Mouse (Mus musculus) gastrocnemius, postnatal 25 days (tissue): ENCODE measurements around the gene Derl2. TPM values are rescaled to one million over a fixed set of nuclear protein-coding genes. Genes with fewer than 3 reads are reported as not detected.

Source experiments
- DNase-seq: peaks from one replicate; pipeline ENCODE4 v3.0.0; 2022
- long read RNA-seq, 2 experiments: library from polyadenylated mRNA; stranded (forward); transcript quantifications; one replicate each; pipeline ENCODE4 v2.0.0; 2021
- total RNA-seq, 2 experiments: library from RNA; stranded (reverse); gene quantifications; 1 replicate in 1 of 2; 2 replicates in 1 of 2; pipeline ENCODE4 v1.2.3; 2021

The Derl2 gene
- total RNA-seq = 10 to 100 TPM; 12.5 to 12.7 TPM
- long read RNA-seq, experiment 1, transcript Derl2-206 (7 exons, 3,666 nt) = major isoform, 28 of 54 reads
- long read RNA-seq, experiment 1, partial matches to known transcripts = 0 of 54 reads
- long read RNA-seq, experiment 1, other reads (novel, unspliced or antisense) = 24 of 54 reads
- long read RNA-seq, experiment 2, transcript Derl2-206 (7 exons, 3,666 nt) = major isoform, 34 of 55 reads
- long read RNA-seq, experiment 2, partial matches to known transcripts = 1 of 55 reads
- long read RNA-seq, experiment 2, other reads (novel, unspliced or antisense) = 20 of 55 reads

DNA sequence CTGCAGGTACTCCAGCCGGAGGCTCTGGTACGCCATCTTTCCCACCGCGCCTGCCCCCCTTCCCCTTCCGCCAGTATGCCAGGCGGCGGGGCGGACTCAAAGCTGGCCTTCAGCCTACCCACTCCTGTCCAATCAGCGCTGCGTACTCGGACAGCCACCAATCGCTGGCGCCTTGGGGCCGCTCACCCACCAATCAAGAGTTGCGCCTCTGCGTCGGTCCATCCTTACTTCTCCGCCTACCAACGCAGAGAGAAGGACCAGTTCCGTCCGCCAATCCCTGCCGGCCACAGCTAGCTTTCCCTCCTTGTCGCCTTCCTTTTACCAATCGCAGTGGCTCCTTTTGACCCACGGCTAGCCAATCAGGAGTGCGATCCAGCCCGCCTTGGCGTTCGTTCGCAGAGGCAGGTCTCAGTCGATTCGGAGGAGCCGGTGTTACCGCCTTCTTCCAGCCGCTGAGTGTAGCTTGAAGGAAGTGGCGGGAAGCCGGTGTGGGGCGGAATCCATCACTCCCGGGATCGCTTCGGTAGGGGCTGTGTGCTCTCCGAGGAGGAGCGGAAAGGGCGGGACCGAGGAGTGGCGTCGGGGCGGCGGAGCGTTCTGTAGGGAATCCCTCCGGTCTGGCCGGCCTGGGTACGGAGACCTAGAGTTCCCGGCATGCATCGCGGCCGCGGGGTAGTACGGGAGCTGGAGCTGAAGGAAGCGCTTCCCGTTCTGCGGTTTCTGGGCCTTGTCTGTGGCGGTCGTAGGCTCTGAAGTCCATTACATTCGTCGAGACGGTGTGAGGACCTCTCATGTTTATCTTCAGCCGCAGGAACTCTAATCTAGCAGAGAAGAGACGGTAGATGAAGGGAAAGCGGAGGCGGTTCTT lies at the start of gene Derl2, which contains the start of gene Mis12:
Gene Derl2 (minus strand): TSS at position 641 of the 868 bp plus-strand sequence.
Gene Mis12 (plus strand): TSS at position 411 of the 868 bp plus-strand sequence.
- DNase-seq = peak; percentile 100

DNA sequence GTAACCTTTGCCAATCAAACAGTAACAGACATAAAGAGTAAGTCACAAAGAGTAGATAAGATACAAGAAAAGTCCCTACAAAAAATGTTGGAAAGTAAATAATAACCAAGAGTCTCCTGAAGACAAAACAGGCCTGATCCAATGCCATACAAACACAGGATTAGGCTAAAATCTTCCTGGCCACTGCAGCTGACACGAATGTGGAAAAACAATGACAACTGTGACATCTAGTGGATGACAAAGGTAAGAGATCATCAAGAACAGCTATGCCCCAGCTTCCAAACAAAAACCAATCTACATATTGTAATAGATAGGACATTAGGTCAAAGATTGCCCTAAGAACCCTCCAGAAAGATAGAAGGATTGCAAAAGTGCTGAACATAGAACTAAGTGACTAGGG lies 32.9 kb upstream of the Derl2 start:
- no peak for DNase-seq

DNA sequence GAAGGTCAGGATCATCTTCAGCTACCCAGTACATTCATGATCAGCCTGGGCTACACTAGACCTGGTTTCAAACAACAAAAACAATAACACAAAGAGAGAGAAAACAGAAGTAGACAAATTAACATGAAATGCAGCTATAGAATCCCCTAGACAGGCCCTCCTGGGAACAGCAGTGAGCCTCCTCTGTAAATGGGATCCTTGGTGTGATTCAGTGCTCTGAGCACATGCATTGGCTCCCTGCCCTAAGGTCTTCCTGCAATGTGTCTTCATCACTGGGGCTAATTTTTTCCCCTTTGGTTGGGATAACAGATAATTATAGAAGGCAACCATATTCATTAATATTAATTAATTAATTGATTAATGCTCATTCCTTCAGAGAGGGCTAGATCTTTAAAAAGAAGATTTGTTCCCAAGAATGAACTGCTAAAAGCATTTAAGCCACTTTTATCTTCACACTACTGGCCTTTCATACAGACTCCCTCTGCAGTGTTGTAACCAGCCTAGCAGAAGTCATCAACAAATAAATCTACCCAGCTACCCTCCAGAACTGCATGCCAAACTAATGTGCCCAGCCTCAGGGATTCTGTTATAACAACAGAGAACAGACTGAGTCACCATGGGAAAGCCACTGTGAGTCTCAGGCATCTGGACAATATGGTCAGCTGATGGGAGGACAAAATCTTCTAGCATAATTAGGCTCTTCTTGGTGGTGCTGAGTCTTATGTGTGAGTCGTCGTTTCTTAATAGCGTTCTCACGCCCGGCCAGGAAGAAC lies 20.1 kb upstream of the Derl2 start:
- no peak for DNase-seq

DNA sequence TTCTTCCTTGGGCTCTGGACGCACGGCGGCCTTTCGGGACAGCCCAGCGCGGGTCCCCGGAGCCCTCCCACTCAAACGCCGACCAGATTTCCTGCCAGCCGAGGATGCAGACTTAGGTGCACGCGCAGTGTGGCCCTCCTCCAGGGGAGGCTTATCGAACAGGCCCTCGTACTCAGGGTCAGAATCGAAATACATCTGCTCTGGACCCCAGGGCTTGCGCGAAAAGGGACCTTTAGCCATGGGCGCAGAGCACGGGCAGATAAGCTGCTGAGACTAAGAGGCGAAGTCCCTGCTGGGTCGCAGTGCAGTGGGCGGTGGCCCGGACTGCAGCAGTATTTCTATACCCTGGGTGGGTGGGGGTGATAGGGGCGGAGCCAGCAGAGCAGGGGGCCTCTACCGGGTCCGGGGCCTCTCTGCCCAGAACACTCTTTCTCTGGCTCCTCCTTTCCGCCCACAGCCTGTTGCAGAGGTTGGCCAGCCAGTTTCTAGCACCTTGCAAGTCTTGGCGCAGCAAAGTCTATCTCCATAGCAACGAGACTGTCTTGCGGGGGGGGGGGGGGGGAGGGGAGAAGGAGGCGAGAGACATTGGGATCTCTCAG lies 13.6 kb upstream of the Derl2 start, which contains the start of gene 6330403K07Rik:
Gene 6330403K07Rik (minus strand): TSS at position 351 of the 599 bp plus-strand sequence.
- peak; percentile 10 for DNase-seq

DNA sequence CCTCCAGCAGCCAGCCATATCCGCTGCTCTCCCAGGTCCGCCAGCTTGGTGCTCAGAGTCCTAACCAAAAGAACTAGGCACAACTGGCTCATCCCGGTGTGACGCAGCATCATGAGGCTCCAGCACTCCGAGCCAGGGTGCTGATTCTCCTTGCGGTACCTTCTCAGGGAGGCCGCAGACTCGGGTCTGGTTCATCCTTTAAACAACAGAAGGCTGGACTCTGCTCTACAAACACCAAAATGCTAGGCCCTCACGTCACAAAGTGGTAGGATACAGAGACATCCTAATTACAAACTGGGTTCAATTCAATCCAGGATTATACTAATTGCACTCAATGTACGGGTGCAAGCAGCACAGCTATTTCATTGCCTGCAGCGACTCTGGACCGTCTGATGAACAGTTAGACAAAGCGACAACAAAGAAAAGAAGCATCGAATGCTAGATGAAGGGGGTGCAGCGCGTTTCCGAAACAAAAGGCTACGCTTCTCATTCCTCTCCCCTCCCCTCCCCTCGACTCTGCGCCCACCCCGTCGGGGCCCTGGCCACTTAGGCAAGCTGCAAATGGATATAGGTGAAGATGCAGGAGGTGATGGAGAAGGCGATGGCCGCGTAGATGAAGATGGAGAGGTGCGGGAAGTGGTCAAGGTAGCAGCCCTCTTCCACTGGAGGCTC lies 13.0 kb upstream of the Derl2 start:
- DNase-seq = no peak

DNA sequence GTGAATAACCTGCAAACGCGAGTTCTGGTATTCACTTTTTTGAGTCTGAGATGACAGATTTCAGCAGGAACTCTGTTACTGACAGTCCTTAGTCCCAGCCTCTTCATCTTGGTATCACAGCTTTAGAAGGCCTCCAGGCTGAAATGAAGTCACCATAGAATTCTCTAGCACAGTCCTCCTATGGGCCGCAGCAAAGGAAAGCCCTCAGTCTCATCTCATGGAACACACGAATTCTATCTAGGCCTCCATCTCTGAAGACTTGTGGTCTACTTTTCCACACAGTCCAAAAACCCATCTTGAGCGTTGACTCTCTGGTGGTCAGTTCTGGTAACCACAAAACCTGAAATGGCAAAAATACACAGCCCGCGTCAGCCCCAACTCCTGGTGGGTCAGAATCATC lies 12.4 kb upstream of the Derl2 start:
- no peak for DNase-seq

DNA sequence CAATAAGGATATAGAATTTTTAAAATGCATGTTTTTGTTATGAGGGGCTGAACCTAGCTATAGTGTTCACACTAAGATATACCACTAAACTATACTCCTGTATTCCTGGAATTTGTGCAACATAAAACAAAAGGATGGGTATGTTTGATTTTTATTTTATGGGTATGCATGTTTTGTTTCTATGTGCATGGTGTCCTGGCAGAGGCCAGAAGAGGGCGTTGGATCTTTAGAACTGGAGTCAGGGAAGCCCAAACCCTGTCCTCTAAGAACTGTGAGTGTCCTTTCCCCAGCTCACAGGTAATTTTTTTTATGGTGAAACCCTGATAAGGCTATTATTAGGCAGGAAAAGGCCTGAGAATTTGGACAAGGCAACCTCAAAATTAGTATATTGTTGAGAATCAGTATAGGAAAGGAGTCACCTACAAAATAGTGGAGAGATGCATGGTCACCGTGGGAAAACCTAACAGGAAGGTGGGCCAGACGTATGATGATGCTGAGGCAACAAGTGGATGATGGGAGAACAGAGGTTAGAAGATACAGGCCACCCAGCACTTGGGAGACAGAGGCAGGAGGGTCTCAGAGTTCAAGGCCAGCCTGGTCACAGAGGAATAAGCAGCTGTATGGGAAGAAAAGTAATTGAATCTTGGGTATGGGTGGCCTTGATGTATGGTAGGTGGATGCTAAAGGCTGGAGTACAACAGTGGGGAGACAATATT lies 9.9 kb upstream of the Derl2 start:
- DNase-seq = no peak

DNA sequence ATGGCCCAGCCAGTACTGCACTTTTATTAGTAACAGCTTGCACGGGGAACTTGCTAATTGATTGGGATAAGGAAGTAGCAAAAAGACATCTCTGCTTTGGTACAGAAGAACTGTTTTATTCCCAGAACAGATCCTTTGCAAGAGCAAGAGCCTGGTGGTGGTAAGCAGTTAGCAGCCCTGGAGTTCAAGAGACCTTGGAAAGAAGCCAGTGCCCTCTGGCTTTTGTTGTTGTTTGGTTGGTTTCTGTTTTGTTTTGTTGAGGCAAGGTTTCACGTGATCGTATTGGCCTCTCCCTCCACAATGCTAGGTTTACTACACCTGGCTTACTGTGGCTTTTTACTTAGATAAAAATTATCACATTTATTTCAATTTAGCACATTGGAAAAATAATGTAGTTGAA lies 8.6 kb upstream of the Derl2 start:
- DNase-seq = no peak

DNA sequence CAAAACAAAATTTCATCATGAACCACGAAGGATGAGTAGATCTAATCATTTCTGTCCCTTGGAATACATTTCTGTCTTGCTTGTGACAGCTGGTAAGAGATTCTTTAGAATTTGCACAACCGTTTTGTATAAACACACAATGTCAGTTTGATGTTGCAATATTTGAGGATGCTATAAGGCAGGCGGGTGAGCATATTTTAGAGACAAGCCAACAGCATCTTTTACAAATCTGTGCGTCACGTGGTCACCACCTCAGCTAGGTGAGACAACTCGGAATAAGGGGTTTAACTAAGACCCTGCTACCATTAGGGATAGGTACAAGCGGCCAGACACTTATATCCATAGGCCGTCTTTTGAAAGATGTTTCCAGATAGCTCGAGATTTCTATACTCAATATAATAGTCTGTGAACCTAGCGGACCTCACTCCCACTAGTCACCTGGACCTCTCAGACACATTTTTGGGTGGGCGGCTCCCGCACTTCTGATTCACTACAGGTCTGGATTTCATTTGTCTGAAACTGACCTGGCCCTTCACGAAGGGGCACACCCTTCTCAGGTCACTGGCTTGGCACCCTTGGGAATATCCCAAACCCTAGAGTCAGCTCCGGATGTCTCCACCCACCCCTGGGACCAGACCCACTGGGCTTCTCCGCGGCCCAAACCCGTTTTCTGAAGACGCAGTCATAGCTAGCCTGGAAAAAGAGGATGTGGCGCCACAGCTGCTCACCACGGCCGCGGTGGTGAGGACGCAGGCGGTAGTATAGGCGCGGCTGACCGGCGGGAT lies 1.0 kb downstream of the Derl2 start:
- DNase-seq = no peak

DNA sequence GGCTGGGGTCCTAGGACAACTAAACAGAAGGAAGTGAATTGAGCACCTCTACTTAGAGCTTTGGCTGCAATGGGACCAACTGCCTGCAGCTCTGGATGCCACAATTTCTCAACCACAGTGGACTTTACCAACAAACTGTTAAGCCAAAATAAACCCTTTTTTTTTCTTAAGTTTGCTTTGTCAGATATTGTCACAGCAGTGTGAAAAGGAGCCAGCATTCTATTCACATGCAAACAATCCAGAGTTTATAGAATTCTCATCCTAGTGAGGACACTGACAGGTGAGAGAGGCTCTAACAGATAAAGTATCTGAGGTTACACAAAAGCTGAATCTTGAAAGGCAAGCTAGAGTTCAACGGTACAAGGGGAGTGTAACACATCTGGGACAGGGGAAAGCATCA lies 2.6 kb downstream of the Derl2 start:
- DNase-seq = no peak

DNA sequence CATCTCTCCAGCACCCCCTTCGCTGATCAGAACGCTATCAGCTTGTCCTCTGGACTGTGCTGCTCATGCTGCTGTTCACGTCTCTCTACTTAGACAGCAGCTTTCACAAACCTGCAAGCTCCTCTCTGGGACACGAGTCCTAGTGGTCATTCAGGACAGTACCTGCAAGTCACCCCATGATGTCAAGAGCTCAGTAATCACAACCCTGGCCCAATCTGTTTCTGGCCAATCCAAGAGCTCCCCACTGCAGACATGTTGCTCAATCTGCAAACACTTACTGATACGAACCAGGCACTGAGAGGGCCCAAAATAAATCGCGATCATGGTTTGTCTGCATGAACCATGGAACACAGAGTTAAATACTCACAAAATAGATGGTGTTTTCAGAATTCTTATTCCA lies 6.9 kb downstream of the Derl2 start:
- DNase-seq = no peak

DNA sequence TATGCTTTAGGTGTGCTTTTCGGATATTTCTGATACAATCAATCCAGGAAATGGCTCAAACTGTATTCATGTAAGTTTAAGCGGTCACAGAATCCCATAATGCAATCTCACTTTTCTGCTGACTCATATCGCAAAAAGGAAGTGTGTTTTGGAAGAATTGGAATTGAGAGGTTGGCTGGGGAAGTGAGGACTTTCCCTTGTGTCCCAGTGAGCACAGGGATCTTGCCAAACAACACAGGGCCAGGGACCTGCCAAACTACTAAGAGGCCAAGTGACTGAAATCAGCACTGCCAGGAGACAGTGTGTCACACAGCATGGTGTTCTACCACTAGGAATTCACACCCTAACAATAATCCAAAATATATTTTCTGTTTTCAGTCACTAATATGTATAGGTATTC lies 11.3 kb downstream of the Derl2 start:
- DNase-seq = no peak

DNA sequence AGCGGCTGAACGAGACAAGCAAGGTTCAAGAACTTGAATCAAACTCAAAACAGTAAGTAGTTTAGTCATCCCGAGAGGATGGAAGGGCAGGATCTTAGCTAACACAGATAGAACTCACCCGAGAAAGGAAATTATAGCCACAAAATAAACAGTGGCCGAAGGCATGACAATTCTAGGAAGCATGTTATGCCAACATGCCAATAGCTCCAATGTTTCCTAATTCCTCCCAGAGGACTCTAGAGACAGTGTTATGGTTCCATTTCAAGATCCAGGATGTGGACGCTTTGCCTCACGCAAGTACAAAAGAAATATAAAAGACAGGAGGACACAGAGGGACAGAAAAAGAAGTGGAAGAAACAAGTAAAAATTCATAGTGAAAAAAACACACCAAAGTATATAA lies 11.8 kb downstream of the Derl2 start:
- no peak for DNase-seq

DNA sequence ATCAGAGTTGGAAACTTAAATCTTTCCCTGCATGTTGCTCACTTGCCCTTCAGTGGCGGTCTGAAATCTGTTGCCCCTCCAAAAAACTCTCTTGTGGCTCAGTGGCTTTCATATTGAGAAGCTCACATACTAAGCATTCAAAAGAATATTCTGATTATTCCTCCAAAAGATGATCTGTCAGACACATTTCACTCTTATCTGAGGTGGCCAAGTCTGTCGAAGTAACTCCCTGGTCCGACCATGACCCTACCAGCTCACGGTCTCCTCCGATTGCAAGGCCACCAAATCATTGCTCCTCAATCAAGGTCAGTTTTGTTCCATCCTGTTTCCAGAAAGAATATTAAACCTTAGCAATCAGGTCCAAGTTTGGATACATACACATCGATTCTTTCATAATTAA lies 12.6 kb downstream of the Derl2 start:
- no peak for DNase-seq

DNA sequence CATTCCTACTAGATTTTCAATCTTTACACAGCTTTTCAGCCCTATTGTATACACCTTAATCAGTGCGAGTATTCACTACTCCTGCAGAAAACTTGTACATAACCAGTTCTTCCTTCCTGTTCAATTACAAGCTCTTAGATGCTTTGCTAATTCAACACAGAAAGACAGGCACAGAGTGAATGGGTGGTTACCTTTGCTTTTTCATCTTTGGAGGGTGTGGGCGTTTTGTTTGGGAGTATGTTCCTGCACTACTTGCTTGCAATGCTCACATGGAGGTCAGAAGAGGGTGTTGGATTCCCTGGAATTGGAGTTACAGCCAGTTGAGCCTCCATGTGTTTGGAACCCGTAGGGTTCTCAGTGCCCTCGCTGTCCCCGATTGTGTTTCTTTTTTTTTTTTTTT lies 14.6 kb downstream of the Derl2 start:
- DNase-seq = no peak

DNA sequence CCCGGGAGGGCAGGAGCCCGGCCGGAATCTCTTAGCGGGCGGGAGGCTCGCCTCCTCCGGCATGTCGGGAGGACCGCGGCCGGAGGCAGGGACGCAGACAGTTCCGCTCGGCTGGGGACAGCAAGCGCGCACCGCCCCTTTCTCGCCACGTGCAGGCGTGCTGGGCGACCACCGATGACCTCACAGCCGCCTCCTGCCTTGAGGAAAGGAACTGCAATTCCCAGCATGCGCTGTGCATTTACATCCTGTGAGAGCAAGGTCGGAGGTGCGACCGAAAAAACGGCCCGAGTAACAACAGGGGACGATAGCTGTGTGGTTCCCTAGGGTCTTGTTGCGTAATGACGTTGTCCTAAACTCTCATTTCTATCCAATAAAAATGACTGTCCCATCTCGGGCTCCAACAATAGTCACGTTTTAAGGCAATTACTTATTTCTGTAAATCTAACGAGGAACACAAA lies 15.3 kb downstream of the Derl2 start, which contains the start of gene Dhx33:
Gene Dhx33 (minus strand): TSS at position 122 of the 458 bp plus-strand sequence.
- DNase-seq = peak; percentile 97

DNA sequence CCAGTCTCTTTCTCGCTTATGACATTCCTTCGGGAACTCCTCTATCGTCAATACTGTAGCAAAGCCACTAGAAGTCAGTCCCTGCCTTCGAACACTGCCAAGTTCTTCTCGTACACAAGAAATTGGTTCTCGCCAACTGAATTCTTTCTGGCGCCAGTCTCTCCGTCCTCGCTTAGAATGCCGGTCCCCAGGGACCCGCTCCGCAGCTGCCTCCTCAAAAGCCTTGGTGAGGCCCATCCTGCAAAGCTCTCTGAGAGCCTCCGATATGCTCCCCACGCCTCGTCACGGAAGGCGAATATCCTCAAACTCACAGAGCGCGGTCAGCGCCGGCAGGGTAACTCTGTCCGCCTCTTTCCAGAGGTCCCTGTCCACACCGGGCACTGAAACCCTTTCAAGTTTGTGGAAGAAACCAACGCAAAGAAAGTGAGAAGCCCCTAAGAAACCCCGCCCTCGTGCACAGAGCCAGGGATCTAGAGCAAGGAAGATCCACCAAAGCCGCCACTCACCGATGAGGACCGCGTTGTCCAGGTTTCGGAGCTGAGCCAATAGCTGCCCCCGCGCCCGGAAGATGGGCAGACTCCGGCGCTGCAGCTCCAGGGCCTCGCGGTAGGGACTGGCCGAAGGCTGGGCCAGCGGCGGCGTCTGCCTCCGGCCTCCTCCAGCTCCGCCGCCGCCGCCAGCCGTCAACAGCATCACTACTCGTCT lies 15.9 kb downstream of the Derl2 start:
- DNase-seq = peak; percentile 13

DNA sequence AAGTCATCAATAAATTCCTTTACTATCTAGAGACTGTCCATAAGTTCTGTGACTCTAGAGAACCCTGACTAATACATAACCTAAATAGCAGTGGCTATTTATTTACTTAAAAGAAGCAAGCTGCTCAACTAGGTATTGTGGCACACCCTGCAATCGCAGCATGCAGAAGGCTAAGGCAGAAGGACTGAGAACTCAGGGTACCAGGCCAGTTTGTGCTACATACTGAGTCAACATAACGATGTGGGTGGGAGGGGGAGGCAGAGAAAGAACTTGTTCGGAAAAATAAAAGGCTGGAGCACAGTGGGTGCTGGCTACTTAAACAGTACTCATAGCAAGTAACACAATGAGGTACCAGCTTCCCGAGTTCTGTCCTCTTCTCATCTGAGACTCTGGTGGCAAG lies 18.5 kb downstream of the Derl2 start:
- DNase-seq = no peak

DNA sequence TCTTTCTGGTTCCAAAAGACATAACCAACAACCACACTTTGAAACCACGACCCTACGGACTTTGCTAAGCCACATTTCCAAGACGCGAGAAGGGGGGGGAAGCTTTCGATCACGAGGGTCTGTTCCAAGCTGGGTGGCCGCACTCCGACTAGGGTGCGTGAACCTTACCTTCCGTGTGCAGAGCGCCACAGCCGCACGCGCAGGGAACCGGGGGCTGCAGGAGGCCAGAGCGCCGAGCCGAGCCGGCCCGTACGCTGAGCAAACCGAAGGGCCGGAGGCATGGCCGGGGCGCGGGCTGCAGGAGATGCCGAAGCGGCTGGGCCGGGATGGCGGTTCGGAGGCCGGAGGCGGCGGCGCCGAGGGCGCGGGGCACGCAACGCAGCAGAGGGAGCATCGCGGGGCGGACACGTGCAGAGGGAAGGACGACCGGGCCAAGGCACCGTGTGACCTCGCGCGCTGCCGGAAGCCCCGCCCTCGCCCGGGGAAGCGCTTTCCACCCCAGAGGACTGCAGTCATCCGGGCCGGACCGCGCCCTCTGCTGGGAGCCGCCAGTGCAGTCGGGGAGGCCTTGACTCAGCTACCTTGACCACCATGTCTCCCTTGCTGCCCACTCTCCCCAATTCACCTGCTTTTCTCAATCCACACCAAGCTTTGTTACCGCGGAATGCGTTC lies 36.9 kb downstream of the Derl2 start, which contains the start of gene C1qbp:
Gene C1qbp (minus strand): TSS at position 470 of the 672 bp plus-strand sequence.
- DNase-seq = peak; percentile 91
